Mouse (Mus musculus) CD4-positive helper T cell, adult 2 months (primary cell): Measurements from ENCODE around the gene Odf4.
"Not testable (repeated sequence)": the region's sequence is repeated elsewhere in the genome, so short reads cannot be mapped to it uniquely, and the experiment has no call there.

Source experiments
- DNase-seq: peaks from one replicate; pipeline ENCODE4 v3.0.0-alpha.2; 2012; ENCODE audit warnings: low read depth, missing footprints, low spot score

Gene Odf4

DNA sequence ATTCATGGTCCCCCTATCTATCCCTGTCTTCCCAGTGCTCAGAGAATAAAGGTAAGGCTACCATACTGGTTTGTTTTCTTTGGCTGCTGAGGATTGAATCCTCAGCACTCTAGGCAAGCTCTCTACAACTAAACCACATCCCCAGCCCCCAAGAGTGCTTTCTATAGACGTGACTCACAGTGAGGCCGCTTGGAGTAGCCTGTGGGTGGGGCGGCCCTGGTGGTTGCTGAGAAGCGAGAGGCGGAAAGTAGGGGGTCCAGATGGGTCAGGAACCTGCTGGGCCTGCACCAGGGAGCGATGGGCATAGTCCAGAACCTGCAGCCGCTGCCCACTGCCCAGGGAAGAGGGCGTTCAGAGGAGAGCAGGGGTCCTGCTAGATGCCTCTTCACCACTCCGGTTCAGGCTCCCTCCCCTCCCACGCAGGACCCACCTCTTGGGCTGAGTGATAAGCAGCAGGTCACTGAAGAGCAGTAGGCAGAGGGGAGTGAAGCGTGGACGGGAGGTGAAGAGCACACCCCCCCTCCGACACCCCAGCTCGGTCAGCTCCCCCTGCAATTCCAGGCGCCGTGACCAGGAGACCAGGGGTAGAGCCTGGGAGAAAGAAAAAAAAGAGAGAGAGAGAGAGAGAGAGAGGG, 20.0 kb upstream of the Odf4 start:
- DNase-seq = no peak

- DNase-seq = no peak
Observed at GRCm38 (mm10) chr11:68946001-68946400, 19.1 kb upstream of the Odf4 start.

GRCm38 (mm10) chr11:68945245-68945644, 18.4 kb upstream of the Odf4 start:
- DNase-seq = no peak

GRCm38 (mm10) chr11:68942731-68943130, 15.8 kb upstream of the Odf4 start:
- no peak for DNase-seq

GRCm38 (mm10) chr11:68940516-68940915, 13.6 kb upstream of the Odf4 start:
- no peak for DNase-seq

GRCm38 (mm10) chr11:68939451-68940304, 12.8 kb upstream of the Odf4 start:
- peak; percentile 88 for DNase-seq

DNA sequence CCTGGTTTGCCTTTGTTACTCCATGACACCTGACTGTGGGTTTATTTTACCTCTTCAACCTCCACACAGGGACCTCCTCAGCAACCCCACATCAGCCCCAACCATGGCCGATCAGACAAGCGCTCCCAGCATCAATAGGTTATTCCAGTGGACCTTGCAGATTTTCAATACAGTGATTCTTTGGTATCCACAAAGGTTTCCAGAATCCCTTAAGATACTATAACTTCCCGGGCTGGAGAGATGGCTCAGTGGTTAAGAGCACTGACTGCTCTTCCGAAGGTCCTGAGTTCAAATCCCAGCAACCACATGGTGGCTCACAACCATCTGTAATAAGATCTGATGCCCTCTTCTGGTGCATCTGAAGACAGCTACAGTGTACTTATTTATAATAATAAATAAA, 10.1 kb upstream of the Odf4 start:
- not testable (repeated sequence) for DNase-seq

DNA sequence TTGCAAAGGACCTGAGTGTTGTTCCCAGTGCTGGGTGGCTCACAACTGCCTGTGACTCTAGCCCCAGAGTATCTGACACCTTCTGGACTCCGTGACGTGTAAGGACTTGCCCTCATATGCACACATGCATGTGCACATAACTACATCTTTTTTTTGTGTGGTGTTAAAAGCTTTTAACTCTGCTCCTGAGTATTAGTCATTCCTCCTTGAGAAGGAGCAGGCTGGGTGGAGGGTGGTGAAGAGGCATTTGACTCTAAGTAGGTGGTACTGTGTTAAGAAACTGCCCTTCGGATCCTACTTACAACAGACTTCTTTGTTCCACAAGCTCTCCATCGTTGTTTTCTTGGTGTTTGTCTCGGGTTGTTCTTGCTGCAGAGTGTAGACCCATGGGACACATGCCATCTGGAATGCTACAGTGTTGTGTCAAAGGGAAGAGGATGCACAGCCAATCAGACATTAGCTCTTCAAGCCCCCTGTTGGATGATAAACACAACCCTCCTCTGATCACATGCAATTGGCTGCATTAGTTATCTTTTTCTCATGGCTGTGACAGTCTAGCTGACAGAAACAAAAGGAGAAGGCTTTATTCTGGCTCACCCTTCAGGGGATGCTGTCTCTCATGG, 7.1 kb upstream of the Odf4 start:
- DNase-seq = no peak

- no peak for DNase-seq
Observed at GRCm38 (mm10) chr11:68929947-68930346, 3.1 kb upstream of the Odf4 start.

DNA sequence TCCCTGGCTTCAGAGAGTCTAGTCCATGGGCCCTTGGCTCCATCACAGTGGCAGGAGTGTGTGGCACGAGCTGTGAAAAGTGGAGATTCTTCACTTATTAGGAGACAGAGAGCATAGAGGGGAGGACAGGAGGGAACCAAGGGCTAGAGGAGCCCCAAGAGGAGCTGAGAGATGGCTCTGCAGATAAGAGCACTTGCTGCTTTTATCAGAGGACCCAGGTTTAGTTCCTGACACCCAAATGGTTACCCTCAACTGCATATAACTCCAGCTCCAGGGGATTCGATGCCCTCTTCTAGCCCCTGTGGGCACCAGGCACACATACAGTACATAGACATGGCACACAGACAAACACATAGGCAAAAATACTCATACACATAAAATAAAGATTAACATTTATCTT, 2.1 kb downstream of the Odf4 start:
- DNase-seq = no peak

GRCm38 (mm10) chr11:68923191-68923590, 3.7 kb downstream of the Odf4 start:
- no peak for DNase-seq

DNA sequence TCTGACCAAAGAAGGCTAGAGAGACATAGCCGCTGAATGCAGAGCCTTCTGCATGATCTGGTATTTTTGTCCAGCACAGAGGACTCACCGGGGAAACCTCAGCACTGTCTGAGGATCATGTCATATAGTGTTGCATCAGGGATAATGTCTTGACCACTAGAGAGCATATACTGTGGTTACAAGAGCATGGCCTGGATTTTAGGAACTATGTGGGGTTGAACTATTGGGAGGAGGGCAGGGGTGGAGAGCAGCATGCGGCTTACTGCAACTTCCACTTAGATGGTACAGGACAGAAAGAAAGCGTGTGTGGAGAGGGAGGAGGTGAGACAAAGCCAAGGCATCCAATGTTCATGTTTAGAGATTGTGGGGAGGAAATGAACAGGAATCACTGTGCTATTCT, 12.3 kb downstream of the Odf4 start:
- no peak for DNase-seq

GRCm38 (mm10) chr11:68911531-68912177, 15.2 kb downstream of the Odf4 start:
- DNase-seq = no peak

DNA sequence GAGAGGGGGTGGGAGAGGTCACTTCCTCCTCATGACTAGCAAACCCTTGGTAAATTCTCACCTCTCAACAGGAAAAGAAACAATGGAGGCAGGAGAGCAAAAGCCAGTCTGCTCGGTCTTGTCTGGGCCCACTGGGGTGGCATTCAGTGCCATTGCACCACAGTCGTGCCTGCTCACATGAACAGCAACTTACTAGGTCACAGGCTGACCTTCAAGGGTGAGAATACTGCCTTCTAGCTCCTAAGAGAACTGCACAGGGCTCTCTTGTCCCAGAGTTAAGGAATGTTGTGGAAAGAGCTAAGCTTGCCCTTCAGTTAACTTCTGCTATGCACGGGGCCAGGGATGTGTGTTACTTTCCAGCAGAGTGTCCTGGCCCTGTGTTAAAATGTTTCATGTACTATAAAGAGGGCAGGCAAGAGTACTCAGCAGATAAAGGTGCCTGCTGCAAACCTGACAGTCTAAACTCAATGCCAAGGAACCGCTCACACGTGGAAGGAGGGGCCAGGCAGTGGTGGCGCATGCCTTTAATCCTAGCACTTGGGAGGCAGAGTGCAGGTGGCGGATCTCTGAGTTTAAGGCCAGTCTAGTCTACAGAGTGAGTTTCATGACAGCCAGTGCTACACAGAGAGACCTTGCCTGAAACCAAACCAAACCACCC, 17.9 kb downstream of the Odf4 start:
- DNase-seq = no peak

DNA sequence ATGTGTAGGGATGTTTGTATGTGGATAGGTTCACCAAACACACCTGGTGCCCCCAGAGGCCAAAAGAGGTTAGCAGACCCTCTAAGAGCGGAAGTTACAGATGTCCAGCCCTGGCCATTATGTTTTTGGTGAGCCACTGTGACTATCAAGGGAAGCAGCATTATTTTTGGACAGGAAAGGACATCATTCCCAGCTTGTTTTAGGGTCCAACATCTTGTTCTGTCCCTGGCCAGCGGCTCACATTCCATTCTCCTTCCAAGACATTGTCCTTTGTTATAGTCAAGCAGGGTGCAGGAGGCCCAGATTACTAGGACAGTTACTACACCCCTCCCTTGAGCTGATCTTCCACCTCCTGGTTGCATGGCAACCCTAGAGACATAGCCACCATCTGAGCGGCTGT, 19.6 kb downstream of the Odf4 start:
- DNase-seq = no peak

DNA sequence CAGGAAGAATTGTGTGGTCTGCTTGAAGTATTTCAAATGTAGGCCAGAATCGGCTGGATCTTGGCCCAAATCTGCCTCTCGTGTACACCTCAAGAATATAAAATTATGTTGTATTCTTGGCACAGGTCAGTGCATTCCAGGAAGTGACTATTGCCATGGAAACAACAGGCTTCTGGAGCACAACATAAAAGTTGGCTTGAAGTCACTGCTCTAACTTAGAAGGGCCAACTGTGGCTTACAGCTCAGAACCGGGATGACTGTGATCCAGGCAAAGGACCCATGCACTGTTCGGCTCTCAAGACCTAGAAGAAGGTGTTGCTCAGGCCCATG, 20.5 kb downstream of the Odf4 start:
- no peak for DNase-seq

GRCm38 (mm10) chr11:68905665-68906460, 21.0 kb downstream of the Odf4 start:
- DNase-seq = no peak

DNA sequence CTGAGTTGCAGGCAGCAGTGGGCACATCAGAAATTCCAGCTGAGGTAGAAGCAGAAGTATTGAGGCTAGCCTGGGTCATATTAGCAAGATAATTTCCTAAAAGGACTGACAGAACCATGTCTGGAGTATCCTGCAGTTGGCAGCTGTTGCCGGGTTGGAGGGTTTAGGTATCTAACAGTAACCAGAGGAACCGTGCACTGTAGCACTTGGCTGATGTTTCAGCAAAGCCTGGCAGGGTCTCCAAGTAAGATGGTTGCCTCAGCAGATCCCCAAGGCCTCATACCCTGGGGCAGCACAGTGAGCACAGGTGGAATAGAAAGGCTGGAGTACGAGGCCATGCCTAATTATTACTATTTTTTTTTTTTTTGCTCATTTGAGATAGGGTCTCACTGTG, 21.7 kb downstream of the Odf4 start:
- DNase-seq = no peak

DNA sequence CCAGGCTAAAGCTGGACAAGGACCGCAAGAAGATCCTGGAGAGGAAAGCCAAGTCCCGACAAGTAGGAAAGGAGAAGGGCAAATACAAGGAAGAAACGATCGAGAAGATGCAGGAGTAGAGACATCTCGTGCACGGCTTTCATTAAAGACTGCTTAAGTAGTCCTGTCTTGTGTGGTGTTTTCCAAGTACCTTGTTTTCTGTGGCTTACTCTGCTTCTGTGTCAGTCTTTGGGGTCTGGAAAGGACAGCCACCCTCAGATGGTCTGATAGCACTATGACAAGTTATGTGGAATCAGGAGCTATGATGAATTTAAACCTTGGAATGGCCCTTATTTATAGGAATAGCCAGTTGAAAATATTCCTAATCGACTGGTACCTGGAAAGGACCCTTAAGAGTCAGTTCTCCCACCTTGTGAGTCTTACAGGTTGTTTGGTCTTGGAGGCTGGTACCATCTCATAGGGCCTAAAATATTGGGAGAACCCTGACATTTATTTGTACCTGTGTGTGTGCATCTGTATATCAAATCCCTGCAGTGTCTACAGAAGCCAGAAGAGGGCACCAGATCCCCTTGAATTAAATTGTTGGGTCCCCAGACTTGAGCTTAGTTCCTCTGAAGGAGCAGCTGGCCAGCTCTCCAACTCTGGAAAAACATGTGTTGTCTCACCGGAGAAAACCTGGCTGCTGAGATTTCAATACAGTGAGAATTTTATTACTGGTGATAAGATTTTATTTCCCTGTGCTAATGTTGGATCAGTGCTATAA, 22.3 kb downstream of the Odf4 start:
- peak; percentile 73 for DNase-seq

DNA sequence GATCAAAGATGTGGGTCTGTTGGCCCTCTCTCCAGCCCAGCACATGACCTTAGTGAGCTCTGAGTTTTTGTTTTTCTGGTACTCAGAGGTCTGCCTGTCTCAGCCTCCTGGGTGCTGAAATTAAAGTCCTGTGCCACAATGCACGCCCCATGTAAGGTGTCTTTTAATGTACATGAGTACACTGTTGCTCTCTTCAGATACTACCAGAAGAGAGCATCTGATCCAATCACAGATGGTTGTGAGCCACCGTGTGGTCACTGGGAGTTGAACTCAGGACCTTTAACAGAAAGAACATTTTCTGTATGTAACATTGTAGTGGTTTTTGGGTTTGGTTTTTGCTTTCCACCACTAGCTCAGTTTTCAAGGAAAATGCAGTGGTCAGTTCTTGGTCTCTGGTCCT, 23.1 kb downstream of the Odf4 start:
- no peak for DNase-seq
